In the genomic region with DNA sequence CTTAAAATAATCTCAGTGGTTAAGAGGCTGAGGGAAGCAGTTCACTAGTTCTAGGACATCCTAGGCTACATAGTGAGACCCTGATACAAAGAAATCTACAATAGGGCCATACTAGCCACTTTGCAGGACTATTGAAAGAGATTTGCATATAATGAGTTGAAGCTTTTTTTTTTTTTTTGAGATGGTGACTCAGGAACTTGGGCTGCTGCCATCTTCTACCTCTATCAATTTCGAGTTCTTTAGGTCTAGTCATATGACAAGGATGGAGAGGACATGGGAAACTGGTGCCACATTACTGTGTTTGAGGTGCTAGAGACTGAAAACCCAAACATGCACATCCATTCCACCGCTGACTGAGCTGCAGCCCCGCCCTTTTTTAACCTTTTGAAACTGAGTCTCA, we compare ENCODE assay signal across 34 mouse cellular contexts.
"Had no signal": no experiment of that assay in that cellular context is flagged by ENCODE, and none has a peak within 500 bp of the region (broad histone marks: within the 10 kb centered on the region; RNA-seq: fewer than 3 reads in every experiment).

No protein-coding gene starts in this region.

- H3K36me3 ChIP-seq: heart, embryonic 12.5 days; heart, embryonic 13.5 days; heart, embryonic 15.5 days; hindbrain, embryonic 10.5 days; hindbrain, embryonic 12.5 days; hindbrain, embryonic 13.5 days; intestine, embryonic 15.5 days; kidney, embryonic 15.5 days had no signal

- H3K4me2 ChIP-seq: heart, embryonic 12.5 days; heart, embryonic 13.5 days; heart, embryonic 15.5 days; hindbrain, embryonic 12.5 days; hindbrain, embryonic 13.5 days; hindbrain, embryonic 14.5 days; hindbrain, embryonic 15.5 days; intestine, embryonic 15.5 days; kidney, embryonic 15.5 days had no signal

- H3K27me3 ChIP-seq: heart, embryonic 12.5 days; heart, embryonic 13.5 days; heart, embryonic 15.5 days; hindbrain, embryonic 12.5 days; hindbrain, embryonic 15.5 days; intestine, embryonic 15.5 days; kidney, embryonic 15.5 days had no signal

- H3K9ac ChIP-seq: heart, embryonic 12.5 days; heart, embryonic 13.5 days; heart, embryonic 15.5 days; hindbrain, embryonic 12.5 days; hindbrain, embryonic 13.5 days; hindbrain, embryonic 14.5 days; hindbrain, embryonic 15.5 days; intestine, embryonic 15.5 days; kidney, embryonic 15.5 days had no signal

- H3K9me3 ChIP-seq: heart, embryonic 12.5 days; heart, embryonic 13.5 days; heart, embryonic 15.5 days; hindbrain, embryonic 10.5 days; hindbrain, embryonic 12.5 days; hindbrain, embryonic 13.5 days; hindbrain, embryonic 15.5 days; intestine, embryonic 15.5 days; kidney, embryonic 15.5 days had no signal

- H3K27ac ChIP-seq: heart, embryonic 13.5 days; heart, embryonic 15.5 days; hindbrain, embryonic 10.5 days; hindbrain, embryonic 12.5 days; hindbrain, embryonic 13.5 days; hindbrain, embryonic 14.5 days; hindbrain, embryonic 15.5 days; hindbrain, postnatal 0 days; intestine, embryonic 15.5 days; kidney, embryonic 15.5 days; kidney, postnatal 0 days; layer of hippocampus, adult 2 months; left cerebral cortex, adult 2 months had no signal

- ATAC-seq: hindbrain, embryonic 16.5 days; hindbrain, postnatal 0 days; inflammation-experienced regulatory T-cells, adult 6 months; intestine, embryonic 15.5 days; intestine, embryonic 16.5 days; intestine, postnatal 0 days had no signal

- H3K4me3 ChIP-seq: heart, embryonic 12.5 days; heart, embryonic 13.5 days; heart, embryonic 15.5 days; hindbrain, embryonic 10.5 days; hindbrain, embryonic 12.5 days; hindbrain, embryonic 13.5 days; hindbrain, embryonic 15.5 days; intestine, embryonic 15.5 days; kidney, embryonic 15.5 days; layer of hippocampus, adult 2 months; left cerebral cortex, adult 2 months had no signal

- DNase-seq: heart, postnatal 10 days; heart, postnatal 14 days; heart, postnatal 36 days; heart, postnatal 4 days; kidney, adult 11 months; kidney, adult 18-20 months; kidney, adult 2 months; kidney, adult 8-10 months; kidney, adult 9 months; kidney, postnatal 10 days; kidney, postnatal 14 days; kidney, postnatal 25 days; kidney, postnatal 36 days; kidney, postnatal 4 days; layer of hippocampus, adult 9-11 months; layer of hippocampus, postnatal 36 days had no signal

- H3K4me1 ChIP-seq: heart, embryonic 12.5 days; heart, embryonic 13.5 days; heart, embryonic 15.5 days; hindbrain, embryonic 10.5 days; hindbrain, embryonic 12.5 days; hindbrain, embryonic 13.5 days; hindbrain, embryonic 15.5 days; intestine, embryonic 15.5 days; kidney, embryonic 15.5 days had no signal
